Mouse (Mus musculus): ENCODE data around the gene Serpina3b.

DNA sequence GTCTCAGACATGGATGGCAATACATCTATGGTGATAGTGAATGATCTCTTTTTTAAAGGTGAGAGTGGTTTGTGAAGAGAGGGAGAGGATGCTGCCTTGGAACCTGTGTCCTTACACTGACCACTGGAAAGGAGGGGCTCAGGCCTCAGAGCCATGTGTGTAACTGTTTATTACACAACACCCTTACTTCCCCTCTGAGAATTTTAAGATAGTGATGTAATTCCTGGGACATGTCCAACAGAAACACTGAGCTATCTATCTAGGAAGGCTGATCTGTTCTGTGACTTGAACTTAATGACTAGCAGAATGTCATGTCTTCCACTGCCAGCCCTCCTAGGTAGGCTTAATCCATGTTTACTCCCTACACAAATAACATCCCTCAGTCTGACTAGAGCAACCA lies 3.2 kb downstream of the Serpina3b start:
- TF ChIP-seq CTCF (IDR thresholded peaks at IDR 0.05; ENCODE audit: low read depth, low read length), result no peak
- no peak for TF ChIP-seq POLR2A (IDR thresholded peaks at IDR 0.05; ENCODE audit: borderline replicate concordance, low read depth, low read length)

Measured in bone marrow macrophage, adult 2 months (primary cell).